Mouse (Mus musculus): ENCODE measurements around the gene Prmt2. TPM values are rescaled to one million over a fixed set of nuclear protein-coding genes. Genes with fewer than 3 reads are reported as not detected.

The Prmt2 gene
- total RNA-seq, 2 experiments from 2014 or later, result 16.5 to 21.9 TPM

GRCm38 (mm10) chr10:76229627-76230026, 8.0 kb downstream of the Prmt2 start:
- DNase-seq, result no peak
- intact Hi-C loops (cut with DNase I), result no loop called here

GRCm38 (mm10) chr10:76225944-76226343, 11.7 kb downstream of the Prmt2 start:
- intact Hi-C loops (cut with DNase I), result no loop called here
- no peak for DNase-seq

GRCm38 (mm10) chr10:76218240-76218639, 19.4 kb downstream of the Prmt2 start:
- no peak for DNase-seq
- intact Hi-C loops (cut with DNase I), result no loop called here

GRCm38 (mm10) chr10:76217056-76217455, 20.6 kb downstream of the Prmt2 start:
- intact Hi-C loops (cut with DNase I), result no loop called here
- no peak for DNase-seq

- DNase-seq, result no peak
- intact Hi-C loops (cut with DNase I), result no loop called here
Measured at GRCm38 (mm10) chr10:76214161-76214560, 23.5 kb downstream of the Prmt2 start.

- intact Hi-C loops (cut with DNase I), result no loop called here
- no peak for DNase-seq
Measured at GRCm38 (mm10) chr10:76212121-76212520, 25.5 kb downstream of the Prmt2 start.

- no peak for DNase-seq
- intact Hi-C loops (cut with DNase I), result no loop called here
Measured at GRCm38 (mm10) chr10:76210806-76211205, 26.9 kb downstream of the Prmt2 start.

- no peak for DNase-seq
- intact Hi-C loops (cut with DNase I), result loop anchor here (10.0 kb wide), 1 partner anchor 324 kb away; no protein-coding TSS in a partner anchor
Measured at GRCm38 (mm10) chr10:76209241-76209640, 28.4 kb downstream of the Prmt2 start.

- DNase-seq, result no peak
- intact Hi-C loops (cut with DNase I), result loop anchor here (10.0 kb wide), 1 partner anchor 323 kb away; no protein-coding TSS in a partner anchor
Measured at GRCm38 (mm10) chr10:76207262-76207796, 30.3 kb downstream of the Prmt2 start.

GRCm38 (mm10) chr10:76203798-76204283, 33.8 kb downstream of the Prmt2 start:
- intact Hi-C loops (cut with DNase I), result loop anchor here (2.0 to 10.0 kb wide), 3 partner anchors 87 to 319 kb away; no protein-coding TSS in a partner anchor
- peak; percentile 13 to 42 for DNase-seq

- intact Hi-C loops (cut with DNase I), result loop anchor here (2.0 to 10.0 kb wide), 3 partner anchors 85 to 317 kb away; no protein-coding TSS in a partner anchor
- peak; percentile 60 to 85 for DNase-seq
Measured at GRCm38 (mm10) chr10:76201978-76202377, 35.7 kb downstream of the Prmt2 start.

- no peak for DNase-seq
- intact Hi-C loops (cut with DNase I), result loop anchor here (5.0 to 10.0 kb wide), 2 partner anchors 84 to 317 kb away; no protein-coding TSS in a partner anchor
Measured at GRCm38 (mm10) chr10:76201416-76201815, 36.2 kb downstream of the Prmt2 start.

- intact Hi-C loops (cut with DNase I), result no loop called here
- no peak for DNase-seq
Measured at GRCm38 (mm10) chr10:76188010-76188409, 49.7 kb downstream of the Prmt2 start.

- intact Hi-C loops (cut with DNase I), result no loop called here
- no peak for DNase-seq
Measured at GRCm38 (mm10) chr10:76185216-76185615, 52.4 kb downstream of the Prmt2 start.

- no peak for DNase-seq
- intact Hi-C loops (cut with DNase I), result no loop called here
Measured at GRCm38 (mm10) chr10:76174899-76175298, 62.8 kb downstream of the Prmt2 start.

GRCm38 (mm10) chr10:76158009-76158408, 79.7 kb downstream of the Prmt2 start:
- intact Hi-C loops (cut with DNase I), result no loop called here
- no peak for DNase-seq

GRCm38 (mm10) chr10:76157528-76157927, 80.1 kb downstream of the Prmt2 start:
- intact Hi-C loops (cut with DNase I), result no loop called here
- no peak for DNase-seq

Small RNA genes within 50 kb of the gene (microRNA-seq; reads per million reads assigned to microRNA genes)
- gene Mir678, result 0 reads per million in 2 experiments

Other genes starting within 250 kb of the Prmt2 start
- 1 to 10 TPM; 9.8 to 9.9 TPM for gene Zfp280b, start 205.2 kb downstream of the Prmt2 start, total RNA-seq (2021)
- gene Slc5a4b, start 126.9 kb downstream of the Prmt2 start, total RNA-seq (2021), result not detected
- not detected for gene Slc5a4a, start 90.4 kb downstream of the Prmt2 start, total RNA-seq (2021)
- gene S100b, start 16.0 kb upstream of the Prmt2 start, total RNA-seq (2021), result 1 to 10 TPM; 3.2 to 7.7 TPM
- 10 to 100 TPM; 24.0 to 24.4 TPM for gene Dip2a, start 107.4 kb upstream of the Prmt2 start, total RNA-seq (2021)
- not detected for gene AC141477.1, start 202.6 kb upstream of the Prmt2 start, total RNA-seq (2021)
- gene Pcnt, start 204.9 kb upstream of the Prmt2 start, total RNA-seq (2021), result 10 to 100 TPM; 30.0 to 36.4 TPM
- gene 2610028H24Rik, start 211.2 kb upstream of the Prmt2 start, total RNA-seq (2021), result under 1 TPM; 0.22 to 0.50 TPM
- 10 to 100 TPM; 34.4 to 36.0 TPM for gene Mcm3ap, start 231.1 kb upstream of the Prmt2 start, total RNA-seq (2021)
- gene Ybey, start 231.2 kb upstream of the Prmt2 start, total RNA-seq (2021), result 1 to 10 TPM; 3.5 to 3.6 TPM